Mouse (Mus musculus) liver, adult 2 months (tissue): ENCODE data around the gene Tmbim6.

Experiments
- CTCF ChIP-seq: fragments of 200-500 bp; IDR thresholded peaks from 2 replicates; pipeline ENCODE4 v1.5.1; 2011; ENCODE audit warnings: low read depth, low read length, control low read depth
- POLR2A ChIP-seq: fragments of 200-500 bp; IDR thresholded peaks from 2 replicates; pipeline ENCODE4 v1.6.1; 2011; ENCODE audit warnings: low read length, control low read depth; ENCODE audit not compliant: insufficient read depth; ENCODE audit errors: extremely low read depth

GRCm38 (mm10) chr15:99420101-99420500 lies 27.4 kb downstream of the Tmbim6 start:
- TF ChIP-seq POLR2A (no peak), CTCF (no peak)
